Mouse (Mus musculus) embryonic facial prominence, embryonic 13.5 days (tissue): ENCODE measurements around the gene Snx29. TPM values are rescaled to one million over a fixed set of nuclear protein-coding genes. Genes with fewer than 3 reads are reported as not detected.

Source experiments
- ATAC-seq: fragments of 200-750 bp; cut with Nextera tagmentation; 2 replicates; pipeline ENCODE4 v1.8.0; 2017; ENCODE audit warnings: low read depth; ENCODE audit not compliant: insufficient number of reproducible peaks, insufficient read depth, low FRiP score, low TSS enrichment
- H3K27ac ChIP-seq: fragments of 300-500 bp; sonication (generic); 2 replicates; pipeline ENCODE4 v1.5.1; 2015; ENCODE audit warnings: moderate library complexity, mild to moderate bottlenecking, inconsistent platforms
- H3K27me3 ChIP-seq: fragments of 300-500 bp; sonication (generic); 2 replicates; pipeline ENCODE4 v1.6.1; 2015; ENCODE audit warnings: mild to moderate bottlenecking, inconsistent platforms
- H3K36me3 ChIP-seq: fragments of 300-500 bp; sonication (generic); 2 replicates; pipeline ENCODE4 v1.6.1; 2015; ENCODE audit warnings: mild to moderate bottlenecking, inconsistent platforms
- H3K4me1 ChIP-seq: fragments of 300-500 bp; sonication (generic); 2 replicates; pipeline ENCODE4 v1.6.1; 2015; ENCODE audit warnings: inconsistent platforms
- H3K4me2 ChIP-seq: fragments of 300-500 bp; sonication (generic); 2 replicates; pipeline ENCODE4 v1.6.1; 2015; ENCODE audit warnings: moderate library complexity, mild to moderate bottlenecking, inconsistent platforms
- H3K4me3 ChIP-seq: fragments of 300-500 bp; sonication (generic); 2 replicates; pipeline ENCODE4 v1.5.1; 2015; ENCODE audit warnings: mild to moderate bottlenecking, inconsistent platforms
- H3K9ac ChIP-seq: fragments of 300-500 bp; sonication (generic); 2 replicates; pipeline ENCODE4 v1.6.1; 2015; ENCODE audit warnings: mild to moderate bottlenecking, inconsistent platforms
- H3K9me3 ChIP-seq: fragments of 300-500 bp; sonication (generic); 2 replicates; pipeline ENCODE4 v1.6.1; 2016; ENCODE audit warnings: inconsistent platforms
- WGBS: fragments of 180-500 bp; shearing (Covaris S2); methylation state at CpG from one replicate; pipeline ENCODE4 v1.1.7; 2015; ENCODE audit warnings: mixed read lengths; 5-methylcytosine and 5-hydroxymethylcytosine counted together
- polyA plus RNA-seq: library from polyadenylated mRNA; unstranded; fragments of >200 nt; fragmentation: Nextera tagmentation; extraction: Ambion mirVana; gene quantifications from 2 replicates; pipeline ENCODE4 v1.2.1, GENCODE M21; 2015

Gene Snx29
- polyA plus RNA-seq, 1 experiment from 2014 or later, result 18.1 TPM

- H3K27me3 ChIP-seq, result no peaks in the 10 kb centered on the region
- H3K4me1 ChIP-seq, result 0 out of 2 replicates have a peak, but pooled peaks cover 15% of the 10 kb centered on the region
- no peak overlapping the region for H3K4me2 ChIP-seq
- H3K4me3 ChIP-seq, result no peak overlapping the region
- no peaks in the 10 kb centered on the region for H3K36me3 ChIP-seq
- H3K9me3 ChIP-seq, result no peaks in the 10 kb centered on the region
- no peak for ATAC-seq
- H3K27ac ChIP-seq, result no peak overlapping the region
- no peak overlapping the region for H3K9ac ChIP-seq
Measured at GRCm38 (mm10) chr16:11386221-11386620, 63.5 kb downstream of the Snx29 start.

GRCm38 (mm10) chr16:11388085-11388484 is 65.4 kb downstream of the Snx29 start:
- Histone ChIP-seq H3K9me3 (no peaks in the 10 kb centered on the region), H3K9ac (no peak overlapping the region), H3K4me3 (no peak overlapping the region), H3K36me3 (no peaks in the 10 kb centered on the region), H3K4me2 (no peak overlapping the region), H3K27me3 (no peaks in the 10 kb centered on the region), H3K27ac (no peak overlapping the region), H3K4me1 (0 out of 2 replicates have a peak, but pooled peaks cover 15% of the 10 kb centered on the region)
- WGBS, result 63% methylated on average over 2 of the region's 2 CpGs
- no peak for ATAC-seq

GRCm38 (mm10) chr16:11389324-11389723 is 66.6 kb downstream of the Snx29 start:
- no peak overlapping the region for H3K27ac ChIP-seq
- WGBS, result 25% methylated on average over 2 of the region's 2 CpGs
- H3K4me1 ChIP-seq, result 0 out of 2 replicates have a peak, but pooled peaks cover 15% of the 10 kb centered on the region
- H3K4me3 ChIP-seq, result no peak overlapping the region
- no peak overlapping the region for H3K4me2 ChIP-seq
- H3K36me3 ChIP-seq, result no peaks in the 10 kb centered on the region
- H3K9me3 ChIP-seq, result no peaks in the 10 kb centered on the region
- ATAC-seq, result no peak
- H3K27me3 ChIP-seq, result no peaks in the 10 kb centered on the region
- H3K9ac ChIP-seq, result no peak overlapping the region

GRCm38 (mm10) chr16:11396570-11396969 is 73.9 kb downstream of the Snx29 start:
- H3K9me3 ChIP-seq, result no peaks in the 10 kb centered on the region
- H3K27ac ChIP-seq, result no peak overlapping the region
- no peaks in the 10 kb centered on the region for H3K4me1 ChIP-seq
- ATAC-seq, result no peak
- no peaks in the 10 kb centered on the region for H3K27me3 ChIP-seq
- H3K9ac ChIP-seq, result no peak overlapping the region
- peaks cover 13% of the 10 kb centered on the region; the same call in 1 of the 2 replicates for H3K36me3 ChIP-seq
- no peak overlapping the region for H3K4me3 ChIP-seq
- H3K4me2 ChIP-seq, result no peak overlapping the region
- WGBS, result 53% methylated on average over 2 of the region's 2 CpGs

GRCm38 (mm10) chr16:11399386-11399785 is 76.7 kb downstream of the Snx29 start:
- H3K27me3 ChIP-seq, result no peaks in the 10 kb centered on the region
- 87% methylated on average over 4 of the region's 4 CpGs for WGBS
- H3K9ac ChIP-seq, result no peak overlapping the region
- no peaks in the 10 kb centered on the region for H3K9me3 ChIP-seq
- H3K4me2 ChIP-seq, result no peak overlapping the region
- H3K36me3 ChIP-seq, result peaks cover 28% of the 10 kb centered on the region
- no peak overlapping the region for H3K4me3 ChIP-seq
- no peak for ATAC-seq
- no peaks in the 10 kb centered on the region for H3K4me1 ChIP-seq
- H3K27ac ChIP-seq, result no peak overlapping the region

GRCm38 (mm10) chr16:11399845-11400565 is 77.3 kb downstream of the Snx29 start:
- no peaks in the 10 kb centered on the region for H3K4me1 ChIP-seq
- H3K27me3 ChIP-seq, result no peaks in the 10 kb centered on the region
- H3K36me3 ChIP-seq, result peaks cover 30% of the 10 kb centered on the region
- no peak overlapping the region for H3K27ac ChIP-seq
- ATAC-seq, result no peak
- H3K9me3 ChIP-seq, result no peaks in the 10 kb centered on the region
- H3K4me3 ChIP-seq, result no peak overlapping the region
- H3K4me2 ChIP-seq, result no peak overlapping the region
- 91% methylated on average over 6 of the region's 6 CpGs for WGBS
- H3K9ac ChIP-seq, result no peak overlapping the region

GRCm38 (mm10) chr16:11400936-11401335 is 78.2 kb downstream of the Snx29 start:
- no peak overlapping the region for H3K4me3 ChIP-seq
- no peak for ATAC-seq
- H3K36me3 ChIP-seq, result peaks cover 27% of the 10 kb centered on the region
- no peaks in the 10 kb centered on the region for H3K4me1 ChIP-seq
- WGBS, result 79% methylated on average over 7 of the region's 7 CpGs
- H3K9me3 ChIP-seq, result no peaks in the 10 kb centered on the region
- H3K9ac ChIP-seq, result no peak overlapping the region
- H3K27ac ChIP-seq, result no peak overlapping the region
- no peak overlapping the region for H3K4me2 ChIP-seq
- no peaks in the 10 kb centered on the region for H3K27me3 ChIP-seq

GRCm38 (mm10) chr16:11405193-11405592 is 82.5 kb downstream of the Snx29 start:
- Histone ChIP-seq H3K4me2 (no peak overlapping the region), H3K4me3 (no peak overlapping the region), H3K9ac (no peak overlapping the region), H3K9me3 (no peaks in the 10 kb centered on the region), H3K4me1 (no peaks in the 10 kb centered on the region), H3K27me3 (no peaks in the 10 kb centered on the region), H3K36me3 (peaks cover 20% of the 10 kb centered on the region), H3K27ac (no peak overlapping the region)
- no peak for ATAC-seq
- WGBS, result 82% methylated on average over 3 of the region's 3 CpGs

- Histone ChIP-seq H3K4me2 (no peak overlapping the region), H3K27me3 (no peaks in the 10 kb centered on the region), H3K27ac (no peak overlapping the region), H3K9me3 (no peaks in the 10 kb centered on the region), H3K4me1 (no peaks in the 10 kb centered on the region), H3K36me3 (peaks cover 18% of the 10 kb centered on the region), H3K9ac (no peak overlapping the region), H3K4me3 (no peak overlapping the region)
- ATAC-seq, result no peak
- 78% methylated on average over 5 of the region's 5 CpGs for WGBS
Measured at GRCm38 (mm10) chr16:11406201-11406600, 83.5 kb downstream of the Snx29 start.

- Histone ChIP-seq H3K4me1 (no peaks in the 10 kb centered on the region), H3K27me3 (no peaks in the 10 kb centered on the region), H3K9me3 (no peaks in the 10 kb centered on the region), H3K4me3 (no peak overlapping the region), H3K9ac (no peak overlapping the region), H3K36me3 (peaks cover 18% of the 10 kb centered on the region), H3K27ac (no peak overlapping the region), H3K4me2 (no peak overlapping the region)
- no peak for ATAC-seq
- 88% methylated on average over 9 of the region's 9 CpGs for WGBS
Measured at GRCm38 (mm10) chr16:11406622-11407021, 83.9 kb downstream of the Snx29 start.

- H3K9me3 ChIP-seq, result no peaks in the 10 kb centered on the region
- H3K36me3 ChIP-seq, result peaks cover 17% of the 10 kb centered on the region
- no peaks in the 10 kb centered on the region for H3K4me1 ChIP-seq
- H3K4me2 ChIP-seq, result no peak overlapping the region
- ATAC-seq, result no peak
- H3K9ac ChIP-seq, result no peak overlapping the region
- H3K4me3 ChIP-seq, result no peak overlapping the region
- 72% methylated on average over 8 of the region's 8 CpGs for WGBS
- no peaks in the 10 kb centered on the region for H3K27me3 ChIP-seq
- H3K27ac ChIP-seq, result no peak overlapping the region
Measured at GRCm38 (mm10) chr16:11407932-11408620, 85.4 kb downstream of the Snx29 start.

- WGBS, result 88% methylated on average over 4 of the region's 4 CpGs
Measured at GRCm38 (mm10) chr16:11408726-11409125, 86.0 kb downstream of the Snx29 start.

More at GRCm38 (mm10) chr16:11408726-11409125, 86.0 kb downstream of the Snx29 start:
- no peaks in the 10 kb centered on the region for H3K4me1 ChIP-seq
- H3K27me3 ChIP-seq, result no peaks in the 10 kb centered on the region
- H3K4me3 ChIP-seq, result no peak overlapping the region
- no peak overlapping the region for H3K27ac ChIP-seq
- no peak overlapping the region for H3K4me2 ChIP-seq
- H3K9me3 ChIP-seq, result no peaks in the 10 kb centered on the region
- peaks cover 15% of the 10 kb centered on the region for H3K36me3 ChIP-seq
- H3K9ac ChIP-seq, result no peak overlapping the region
- ATAC-seq, result no peak
